14 mouse cellular contexts compared by ENCODE assay signal in the genomic region with DNA sequence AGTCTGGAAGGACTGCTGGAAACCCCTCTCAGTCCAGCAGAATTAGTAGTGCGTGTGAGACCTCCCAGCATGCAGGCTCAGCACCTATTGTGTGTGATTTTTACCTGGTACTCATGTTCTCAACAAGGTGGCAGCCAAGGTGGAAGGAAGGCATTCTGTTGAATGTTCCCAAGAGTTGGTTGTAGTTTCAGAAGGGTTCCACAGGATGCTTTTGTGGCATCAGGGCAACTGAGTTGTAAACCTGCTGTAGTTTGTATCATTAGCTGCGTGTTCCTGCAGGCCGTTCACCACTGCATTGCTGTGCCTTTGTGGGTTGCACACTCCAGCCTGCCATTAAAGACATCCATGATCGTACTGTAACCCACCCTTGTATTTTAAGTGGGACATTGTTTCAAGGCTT.
DNase-seq lines count a peak whose midpoint lies in the region; ATAC-seq and TF ChIP-seq lines count a peak whose summit lies in the region.
"Had no signal": no experiment of that assay in that cellular context is flagged by ENCODE, and none has a peak within 500 bp of the region (broad histone marks: within the 10 kb centered on the region; RNA-seq: fewer than 3 reads in every experiment).

No protein-coding gene starts in this region.

- peaks cover 81% of the 10 kb centered on the region for H3K4me1 ChIP-seq in heart, embryonic 12.5 days (replicated peaks)
- H3K4me1 ChIP-seq in lung, embryonic 16.5 days (replicated peaks; ENCODE audit: control insufficient read depth, insufficient read depth, low read length), result peaks cover 57% of the 10 kb centered on the region
- peaks cover 54% of the 10 kb centered on the region for H3K4me1 ChIP-seq in lung, adult 2 months (ENCODE audit: control insufficient read depth, insufficient read depth, low read length)
- H3K4me1 ChIP-seq in limb, embryonic 10.5 days, result peaks cover 63% of the 10 kb centered on the region
- H3K4me1 ChIP-seq in stomach, postnatal 0 days (replicated peaks; ENCODE audit: control insufficient read depth, insufficient read depth), result peaks cover 18% of the 10 kb centered on the region

- no peak for ATAC-seq in heart, embryonic 12.5 days (ENCODE audit: insufficient number of reproducible peaks, low FRiP score)
- ATAC-seq in lung, embryonic 16.5 days (ENCODE audit: low read depth), result no peak
- ATAC-seq in stomach, postnatal 0 days (ENCODE audit: low FRiP score, low TSS enrichment), result no peak
- ATAC-seq: hindbrain, embryonic 16.5 days; midbrain, embryonic 13.5 days had no signal

- TF ChIP-seq POLR2A in lung, adult 2 months (IDR thresholded peaks at IDR 0.05; ENCODE audit: borderline replicate concordance, extremely low read depth, low read depth, low read length), result no peak

- no peak for TF ChIP-seq CTCF in lung, adult 2 months (IDR thresholded peaks at IDR 0.05; ENCODE audit: insufficient read depth, low read length)
- TF ChIP-seq CTCF in stomach, postnatal 0 days (IDR thresholded peaks at IDR 0.05; ENCODE audit: low read depth), result no peak

- 88% methylated on average over 4 of the region's 4 CpGs for WGBS in heart, embryonic 12.5 days
- 79% methylated on average over 4 of the region's 4 CpGs for WGBS in lung, embryonic 16.5 days
- 73% methylated on average over 4 of the region's 4 CpGs for WGBS in lung, adult 2 months
- WGBS in limb, embryonic 10.5 days, result 82% methylated on average over 4 of the region's 4 CpGs
- 66% methylated on average over 4 of the region's 4 CpGs for WGBS in stomach, postnatal 0 days

- H3K27me3 ChIP-seq in heart, embryonic 12.5 days (replicated peaks), result no peaks in the 10 kb centered on the region
- H3K27me3 ChIP-seq in lung, embryonic 16.5 days (ENCODE audit: control insufficient read depth, insufficient read depth, low read depth, low read length), result no peaks in the 10 kb centered on the region
- H3K27me3 ChIP-seq in limb, embryonic 10.5 days (ENCODE audit: low read depth, poor library complexity, severe bottlenecking), result no peaks in the 10 kb centered on the region
- H3K27me3 ChIP-seq in stomach, postnatal 0 days (ENCODE audit: control insufficient read depth, insufficient read depth, low read length), result no peaks in the 10 kb centered on the region
- H3K27me3 ChIP-seq: midbrain, embryonic 13.5 days had no signal

- no peaks in the 10 kb centered on the region for H3K9me3 ChIP-seq in heart, embryonic 12.5 days (replicated peaks)
- H3K9me3 ChIP-seq in lung, embryonic 16.5 days (ENCODE audit: control insufficient read depth, low read length), result no peaks in the 10 kb centered on the region
- H3K9me3 ChIP-seq in limb, embryonic 10.5 days (replicated peaks), result no peaks in the 10 kb centered on the region
- H3K9me3 ChIP-seq in stomach, postnatal 0 days (ENCODE audit: control insufficient read depth, low read length), result no peaks in the 10 kb centered on the region
- H3K9me3 ChIP-seq: midbrain, embryonic 13.5 days had no signal

- peak overlapping the region; percentile 59; the same call in 1 of the 2 replicates for H3K27ac ChIP-seq in heart, embryonic 12.5 days (ENCODE audit: poor library complexity, severe bottlenecking)
- peak overlapping the region; percentile 66 for H3K27ac ChIP-seq in lung, embryonic 16.5 days (ENCODE audit: low read length)
- peak overlapping the region; percentile 56 for H3K27ac ChIP-seq in limb, embryonic 10.5 days
- 0 out of 2 replicates have a peak overlapping the region, but pooled peaks have one; percentile 13 for H3K27ac ChIP-seq in stomach, postnatal 0 days (replicated peaks)
- H3K27ac ChIP-seq: left cerebral cortex, adult 2 months; midbrain, embryonic 13.5 days had no signal

- no peak for DNase-seq in heart, postnatal 10 days
- no peak for DNase-seq in lung, adult 2 months
- no peak for DNase-seq in limb, embryonic 10.5 days (ENCODE audit: low spot score)
- DNase-seq in stomach, postnatal 0 days (ENCODE audit: low spot score), result no peak
- DNase-seq in layer of hippocampus, postnatal 10 days (ENCODE audit: low spot score in 2 of 2), result no peak
- no peak for DNase-seq in spleen, postnatal 14 days (ENCODE audit: low spot score in 2 of 2)
- DNase-seq: gastrocnemius, postnatal 10 days; kidney, postnatal 10 days; thymus, postnatal 4 days had no signal

- H3K9ac ChIP-seq in heart, embryonic 12.5 days, result 0 out of 2 replicates have a peak overlapping the region, but pooled peaks have one; percentile 14
- no peak overlapping the region for H3K9ac ChIP-seq in lung, embryonic 16.5 days (ENCODE audit: low read length)
- H3K9ac ChIP-seq in stomach, postnatal 0 days (ENCODE audit: low read length), result no peak overlapping the region
- H3K9ac ChIP-seq: midbrain, embryonic 13.5 days had no signal

- intact Hi-C loops in heart, postnatal 10 days (cut with DNase I), result loop anchor here (5.0 kb wide), 2 partner anchors 74 to 211 kb away; no protein-coding TSS in a partner anchor

- H3K36me3 ChIP-seq in heart, embryonic 12.5 days, result peaks cover 30% of the 10 kb centered on the region
- H3K36me3 ChIP-seq in lung, embryonic 16.5 days (ENCODE audit: control insufficient read depth, insufficient read depth, low read length), result peaks cover 9% of the 10 kb centered on the region
- H3K36me3 ChIP-seq in limb, embryonic 10.5 days, result peaks cover 62% of the 10 kb centered on the region
- peaks cover 2% of the 10 kb centered on the region; the same call in 1 of the 2 replicates for H3K36me3 ChIP-seq in stomach, postnatal 0 days (ENCODE audit: control insufficient read depth, insufficient read depth, low read length)

- no peak overlapping the region for H3K4me3 ChIP-seq in heart, embryonic 12.5 days
- no peak overlapping the region for H3K4me3 ChIP-seq in lung, embryonic 16.5 days (ENCODE audit: low read length)
- no peak overlapping the region for H3K4me3 ChIP-seq in lung, adult 2 months (replicated peaks; ENCODE audit: extremely low read depth, low read depth, low read length)
- H3K4me3 ChIP-seq in limb, embryonic 10.5 days, result no peak overlapping the region
- no peak overlapping the region for H3K4me3 ChIP-seq in stomach, postnatal 0 days (ENCODE audit: low read depth, low read length)
- H3K4me3 ChIP-seq: left cerebral cortex, adult 2 months; midbrain, embryonic 13.5 days had no signal

- TF ChIP-seq EP300 in stomach, postnatal 0 days (optimal IDR thresholded peaks at IDR 0.05), result no peak

- H3K4me2 ChIP-seq in heart, embryonic 12.5 days, result peak overlapping the region; percentile 19; the same call in 1 of the 2 replicates
- H3K4me2 ChIP-seq in lung, embryonic 16.5 days (ENCODE audit: low read depth, low read length), result no peak overlapping the region
- H3K4me2 ChIP-seq in stomach, postnatal 0 days (replicated peaks; ENCODE audit: low read depth), result no peak overlapping the region
- H3K4me2 ChIP-seq: midbrain, embryonic 13.5 days had no signal

Comparison
In these comparisons a context has a peak if more than half of its experiments do, and no peak if none do; other contexts are left out.
1. H3K27ac ChIP-seq: peak in every context shown above with its lines; median percentile 66 in lung, embryonic 16.5 days; 59 in heart, embryonic 12.5 days; 56 in limb, embryonic 10.5 days; 13 in stomach, postnatal 0 days.